Mouse (Mus musculus): ENCODE measurements at regions not wholly inside any gene's neighbourhood (a gene's known extent, or its start where the extent isn't known, plus 50 kb on each side); places are given as distances from the start of the nearest gene placed in this dataset.
"Not testable (repeated sequence)": the region's sequence is repeated elsewhere in the genome, so short reads cannot be mapped to it uniquely, and the experiment has no call there.

GRCm38 (mm10) chr1:5220668-5221408 lies 413.1 kb downstream of the Gm37988 start:
- DNase-seq: no peak
- intact Hi-C loops (cut with DNase I): no loop called here

DNA sequence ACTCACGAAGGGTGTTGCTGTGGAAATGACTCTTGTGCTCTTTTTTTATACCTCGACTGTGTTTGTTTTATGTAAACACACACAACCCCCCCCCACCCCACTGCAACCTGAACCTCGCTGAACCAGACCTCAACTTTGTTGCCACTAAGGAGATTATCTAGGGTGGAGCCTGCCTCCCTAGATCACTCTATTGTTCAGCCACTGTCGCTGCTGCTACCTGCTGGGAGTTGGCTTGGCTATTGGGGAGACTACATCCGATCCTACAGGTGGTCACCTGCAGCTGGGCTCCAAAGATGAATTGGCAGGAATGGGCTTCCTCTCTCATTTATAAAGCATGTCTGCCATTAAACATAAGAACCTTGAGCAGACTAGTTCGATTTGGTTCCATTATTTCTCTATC lies 420.2 kb downstream of the Gm37988 start:
- DNase-seq: no peak
- intact Hi-C loops (cut with DNase I): no loop called here

DNA sequence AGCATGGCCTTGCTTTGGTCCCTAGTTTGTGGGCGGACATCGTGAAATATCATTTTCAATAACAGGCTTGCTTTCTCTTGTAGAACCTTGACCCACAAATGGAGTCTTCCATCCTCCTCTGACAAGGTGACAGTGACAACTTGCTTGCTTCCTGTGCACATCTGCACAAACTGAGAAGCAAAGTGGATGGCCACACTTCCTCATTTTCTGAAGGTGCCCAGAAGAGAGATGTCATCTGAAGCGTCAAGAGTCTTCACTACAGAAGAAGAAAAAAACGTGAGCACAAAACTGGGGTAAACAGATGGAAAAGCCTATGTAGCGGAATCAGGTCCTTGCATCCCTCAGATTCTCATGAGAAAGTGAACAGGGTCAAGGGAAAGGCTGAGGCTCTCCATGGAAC lies 423.5 kb downstream of the Gm37988 start:
- intact Hi-C loops (cut with DNase I): no loop called here

DNA sequence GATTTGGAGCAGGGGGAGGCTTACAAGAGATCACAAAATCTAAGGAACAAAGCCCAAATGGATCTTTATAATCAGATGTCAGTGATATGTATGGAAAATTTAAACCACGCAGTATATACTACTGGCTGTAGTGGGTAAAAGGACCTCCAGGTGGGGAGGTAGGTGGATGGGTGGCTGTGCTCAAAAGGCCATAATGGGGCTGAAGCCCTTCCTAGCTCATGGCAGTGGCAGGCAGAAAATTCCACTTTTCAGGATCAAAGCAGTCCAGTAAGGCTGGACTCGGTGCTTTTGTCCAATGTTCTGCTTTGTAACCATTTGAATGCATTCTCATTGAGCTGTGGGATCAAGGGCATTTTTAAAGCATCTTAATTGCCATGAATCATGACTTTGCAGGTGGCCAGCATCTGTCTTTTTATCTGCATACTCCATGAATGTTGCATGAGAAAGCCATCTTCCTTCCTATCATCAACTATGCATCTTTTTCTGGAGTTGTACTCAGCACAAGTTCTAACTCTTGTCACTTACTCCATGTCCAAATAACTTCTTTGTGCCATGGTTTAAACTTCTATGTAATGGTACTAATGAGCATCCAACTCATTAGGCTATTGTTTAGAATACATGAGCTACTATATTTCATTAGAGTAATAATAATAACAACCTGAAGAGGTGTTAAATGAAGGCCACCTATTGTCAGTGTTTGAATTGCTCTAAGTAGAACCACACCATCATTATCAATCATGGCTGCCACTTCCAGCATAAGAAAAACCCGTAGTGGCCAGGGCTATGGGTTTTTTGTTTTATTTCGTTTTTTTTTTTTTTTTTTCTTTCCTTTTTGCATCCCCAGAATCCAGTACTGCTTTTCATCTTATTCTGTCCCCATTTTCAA lies 424.5 kb downstream of the Gm37988 start:
- intact Hi-C loops (cut with DNase I): no loop called here
- no peak for DNase-seq

More for the DNA sequence above, 423.5 kb downstream of the Gm37988 start:
- DNase-seq: no peak

DNA sequence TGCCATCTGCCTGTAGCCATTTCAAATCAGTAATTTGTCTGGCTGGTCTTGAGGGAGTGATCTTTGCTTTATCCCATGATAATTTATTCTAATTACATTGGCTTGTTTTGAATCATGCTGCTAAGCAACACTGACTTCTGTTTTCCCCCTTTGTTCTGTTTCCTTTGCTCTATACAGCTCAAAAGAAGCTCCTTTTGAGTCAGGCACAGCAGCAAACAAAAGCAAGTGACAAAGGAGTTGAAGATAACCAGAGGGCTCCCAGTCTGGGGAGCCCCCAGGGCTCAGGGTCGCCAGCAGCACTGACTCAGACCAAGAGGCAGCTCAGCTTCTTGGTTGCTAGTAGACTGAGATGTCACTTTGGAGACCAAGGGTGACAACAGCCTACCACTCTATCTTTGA lies 425.2 kb downstream of the Gm37988 start:
- DNase-seq: no peak
- intact Hi-C loops (cut with DNase I): no loop called here

DNA sequence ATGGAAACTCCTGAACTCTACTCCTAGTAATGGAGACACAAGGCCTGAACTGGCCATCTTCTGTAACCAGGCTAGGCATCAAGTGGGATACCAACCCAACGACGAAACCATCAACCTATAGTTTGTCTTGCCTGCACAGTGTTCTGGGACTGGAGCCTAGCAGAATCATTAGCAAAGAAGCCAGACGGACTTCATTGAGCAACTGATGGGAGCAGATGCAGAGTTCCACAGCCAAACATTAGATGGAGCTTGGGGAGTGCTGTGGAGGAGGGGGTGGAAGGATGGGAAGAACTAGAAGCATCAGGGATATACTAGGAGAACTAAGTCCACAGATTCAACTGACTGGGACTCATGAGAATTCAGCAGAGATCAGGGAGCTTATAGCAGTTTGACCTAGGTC lies 435.5 kb downstream of the Gm37988 start:
- intact Hi-C loops (cut with DNase I): no loop called here
- DNase-seq: no peak

DNA sequence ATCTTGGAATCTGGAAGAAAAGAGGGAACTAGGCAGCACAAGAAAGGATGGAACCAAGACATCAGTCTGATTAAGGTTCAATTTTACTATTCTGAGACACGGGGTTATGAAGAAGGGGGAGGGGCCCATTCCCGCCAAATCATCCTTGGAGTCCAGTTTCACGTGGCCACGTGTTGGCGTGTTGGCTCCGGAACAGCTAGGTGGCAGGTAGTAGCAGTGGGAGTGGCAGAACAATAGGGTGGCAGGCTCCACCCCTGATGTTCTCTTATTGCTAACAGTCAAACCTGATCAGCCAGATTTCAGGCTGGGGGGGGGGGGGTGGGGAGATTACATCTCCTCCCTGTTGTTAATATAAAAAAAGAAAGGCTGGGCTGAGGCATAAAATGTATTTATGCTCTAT lies 453.2 kb downstream of the Gm37988 start:
- intact Hi-C loops (cut with DNase I); DNase-seq: not testable (repeated sequence)

DNA sequence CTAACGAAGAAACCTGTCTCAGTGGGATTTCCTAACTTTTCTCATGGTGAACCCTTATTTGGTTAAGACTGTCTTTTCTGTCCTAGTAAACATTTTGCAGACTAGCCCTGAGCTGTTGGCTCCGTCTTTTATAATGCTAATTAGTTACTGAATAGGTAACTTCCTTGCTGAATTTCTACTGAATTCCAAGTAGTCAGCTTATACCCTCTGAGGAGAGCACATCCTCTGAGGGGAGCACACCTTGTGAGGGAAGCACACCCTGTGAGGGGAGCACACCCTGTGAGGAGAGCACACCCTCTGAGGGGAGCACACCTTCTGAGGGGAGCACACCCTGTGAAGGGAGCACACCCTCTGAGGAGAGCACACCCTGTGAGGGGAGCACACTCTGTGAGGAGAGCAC lies 453.6 kb downstream of the Gm37988 start:
- DNase-seq; intact Hi-C loops (cut with DNase I): not testable (repeated sequence)

GRCm38 (mm10) chr1:5273938-5274337 lies 466.2 kb downstream of the Gm37988 start:
- DNase-seq: no peak
- intact Hi-C loops (cut with DNase I): no loop called here

DNA sequence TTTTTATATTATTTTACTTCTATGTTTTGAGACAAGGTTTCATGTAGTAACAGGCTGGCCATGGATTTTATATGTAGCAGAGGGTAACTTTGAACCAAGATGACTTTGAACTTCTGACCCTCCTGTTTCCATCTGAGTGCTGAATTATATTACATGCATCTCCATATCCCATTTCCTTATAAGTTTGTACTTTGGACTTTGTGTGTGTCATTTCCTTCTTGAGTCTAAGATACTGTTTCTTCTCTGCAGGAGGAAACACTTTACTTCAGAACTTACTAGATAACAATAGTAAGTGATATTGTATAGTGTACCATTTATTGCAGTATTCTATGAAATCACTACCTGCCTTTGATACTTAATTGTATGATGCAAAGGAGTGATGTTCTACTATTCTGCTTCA lies 486.9 kb downstream of the Gm37988 start:
- intact Hi-C loops (cut with DNase I): no loop called here
- DNase-seq: no peak

DNA sequence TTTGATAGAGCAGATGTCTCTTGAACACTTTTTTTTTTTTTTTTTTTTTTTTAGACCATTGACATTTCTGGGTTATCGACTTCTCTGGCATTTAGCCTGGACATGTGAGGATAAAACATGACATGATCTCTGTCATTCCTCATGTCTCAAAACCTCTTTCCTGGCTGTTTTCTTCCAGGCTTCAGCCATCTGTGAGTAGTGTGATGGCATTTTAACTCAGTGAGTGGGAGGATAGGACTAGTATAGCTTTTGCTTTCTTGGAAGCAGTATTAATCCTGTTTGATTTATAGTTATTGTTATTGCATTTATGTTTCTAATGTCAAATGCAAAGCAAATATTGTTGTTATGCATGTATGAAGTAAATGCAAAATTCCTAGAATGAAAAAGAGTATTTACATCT lies 489.9 kb downstream of the Gm37988 start:
- intact Hi-C loops (cut with DNase I): no loop called here
- peak in 1 of 2 experiments; percentile 5 for DNase-seq

DNA sequence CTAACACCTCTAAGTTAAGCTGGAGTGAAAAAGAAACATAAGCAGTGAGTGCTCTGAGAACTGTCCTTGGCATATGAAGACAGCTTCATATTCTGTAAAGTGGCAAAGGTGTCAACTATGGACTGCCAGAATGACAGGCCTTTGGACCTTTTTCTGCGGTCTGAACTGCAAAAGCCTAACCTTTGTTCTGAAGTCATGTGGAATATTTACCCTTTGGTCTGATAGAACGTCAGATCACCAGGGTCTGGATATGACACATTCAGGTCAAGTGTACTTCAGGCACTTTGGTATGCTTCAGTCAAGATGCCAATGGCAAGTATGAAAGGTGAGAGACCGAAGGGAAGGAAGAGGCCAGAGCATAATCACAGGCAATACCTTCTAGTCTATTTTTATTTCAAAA lies 504.0 kb downstream of the Gm37988 start:
- intact Hi-C loops (cut with DNase I): no loop called here
- DNase-seq: no peak

DNA sequence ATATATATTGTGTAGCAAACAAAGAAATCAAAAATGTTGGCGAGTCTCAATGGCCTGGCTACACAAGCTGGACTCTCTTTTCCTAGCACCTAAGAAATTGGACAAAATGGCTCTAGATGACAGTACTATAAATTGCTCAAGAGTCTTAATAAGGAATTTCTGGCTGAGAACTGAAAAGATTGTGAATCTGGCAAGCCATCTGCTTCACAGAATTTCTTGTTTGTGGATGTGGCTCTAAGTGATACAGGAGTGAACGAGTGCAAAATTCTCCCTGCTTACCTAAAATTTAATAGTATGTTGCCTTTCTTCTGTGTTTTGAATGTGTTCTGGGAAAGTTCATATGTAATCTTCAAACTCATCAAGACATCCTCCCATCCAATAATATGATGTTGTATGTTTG lies 508.1 kb downstream of the Gm37988 start:
- intact Hi-C loops (cut with DNase I): no loop called here
- DNase-seq: no peak

GRCm38 (mm10) chr1:5317088-5317487 lies 509.4 kb downstream of the Gm37988 start:
- intact Hi-C loops (cut with DNase I): no loop called here
- DNase-seq: no peak

DNA sequence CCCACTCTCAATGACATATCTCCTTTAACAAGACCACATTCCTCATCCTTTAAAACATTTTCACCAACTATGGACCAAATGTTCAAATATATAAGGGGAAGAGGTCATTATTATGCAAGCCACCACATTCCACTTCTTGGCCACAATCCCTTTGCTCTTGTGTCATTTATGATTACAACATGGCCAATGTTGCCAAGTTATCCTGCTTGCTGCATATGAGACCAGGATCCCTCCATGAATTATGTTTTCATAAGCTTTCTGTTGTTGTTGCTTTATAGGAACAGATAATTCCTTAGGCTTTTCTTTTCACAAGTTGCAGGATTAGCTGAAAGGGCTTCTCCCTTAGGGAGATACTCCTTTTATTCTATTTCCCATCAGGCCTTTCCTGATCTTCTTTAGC lies 518.6 kb downstream of the Gm37988 start:
- DNase-seq: no peak
- intact Hi-C loops (cut with DNase I): no loop called here

Data from heart, postnatal 10 days (tissue).